Mouse (Mus musculus) CD8-positive naive resting alpha-beta T cell, adult 2 months (primary cell): ENCODE measurements at regions not wholly inside any gene's neighbourhood (a gene's known extent, or its start where the extent isn't known, plus 50 kb on each side); places are given as distances from the start of the nearest gene placed in this dataset.

Experiments used
- DNase-seq, 2 experiments: peaks; one replicate each; pipeline ENCODE4 v3.0.0; 2022; ENCODE audit warnings: low read depth in 2 of 2, low spot score in 2 of 2

DNA sequence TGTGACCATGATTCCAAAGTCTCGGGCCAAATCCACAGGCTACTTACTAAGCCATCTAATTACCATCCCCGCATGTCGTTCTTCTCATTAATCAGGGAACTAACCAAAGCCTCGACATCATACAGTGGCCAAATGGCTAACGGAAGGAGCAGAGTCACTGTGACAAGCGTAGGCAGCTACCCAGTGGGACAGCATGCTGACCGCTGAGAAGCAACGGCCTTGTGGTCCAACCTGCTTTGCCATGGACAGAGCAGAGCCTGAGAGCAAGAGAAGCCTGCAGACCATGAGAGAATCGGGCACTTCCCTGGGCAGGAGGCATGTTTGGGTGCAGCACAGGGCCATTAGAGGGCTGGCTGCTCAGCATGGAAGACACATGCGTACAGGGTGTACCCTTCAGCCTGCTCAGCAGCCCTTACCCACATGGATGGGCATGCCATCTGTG, 268.5 kb upstream of the Atp2b1 start:
- DNase-seq: no peak

DNA sequence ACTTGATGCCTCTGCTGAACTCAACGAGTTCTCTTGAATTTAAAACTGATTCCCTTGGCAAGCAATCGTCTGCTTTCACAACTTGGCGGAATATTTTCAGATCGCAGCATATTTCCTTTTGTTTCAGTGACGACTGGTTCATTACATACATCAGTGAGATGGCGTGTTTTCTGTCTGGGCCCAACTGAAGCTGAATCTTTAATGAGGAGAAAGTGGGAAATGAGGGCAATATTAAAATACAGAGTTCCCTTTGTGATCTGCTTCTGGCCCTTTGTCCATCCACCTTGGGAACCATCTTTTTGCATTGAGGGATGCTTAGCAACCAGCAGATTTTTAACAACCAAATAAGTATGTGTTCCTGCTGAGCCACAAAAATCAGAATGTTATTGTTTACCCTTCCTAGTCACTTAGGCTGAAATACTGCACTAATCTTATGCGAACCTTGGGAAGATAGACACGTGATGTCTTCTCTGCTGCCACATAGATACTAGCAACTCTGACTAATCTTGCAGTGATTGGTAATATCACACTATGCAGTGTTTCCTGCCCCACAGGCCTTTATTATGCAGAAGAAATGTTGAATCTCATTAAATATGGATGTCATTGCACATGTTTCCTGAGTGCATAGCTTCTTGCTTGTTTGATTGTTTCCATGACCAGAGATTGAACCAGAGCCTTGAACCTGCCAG, 267.8 kb upstream of the Atp2b1 start:
- no peak for DNase-seq

DNA sequence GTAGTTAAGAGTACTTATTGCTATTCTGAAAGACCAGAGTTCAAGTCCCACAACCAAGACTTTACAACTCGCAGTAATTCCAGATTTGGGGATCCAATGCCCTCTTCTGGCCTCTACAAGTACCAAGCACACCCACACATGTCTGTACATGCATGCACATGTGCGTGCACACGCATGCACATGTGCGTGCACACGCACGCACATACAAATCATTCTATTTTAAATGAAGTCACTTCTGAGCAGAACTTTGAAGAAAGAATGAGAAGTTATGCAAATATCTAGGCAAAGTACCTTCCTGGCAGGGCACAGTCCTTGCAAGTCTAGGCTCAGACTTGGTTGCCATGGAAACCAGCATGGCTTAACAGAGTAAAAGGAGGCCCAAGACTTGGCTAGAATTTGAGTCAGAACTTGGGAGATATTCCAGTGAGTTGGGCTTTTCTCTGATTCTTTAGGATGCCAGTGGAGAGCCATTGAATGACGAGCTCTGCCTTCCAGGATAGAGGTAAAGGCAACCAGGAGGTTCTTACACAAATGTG, 265.4 kb upstream of the Atp2b1 start:
- DNase-seq: no peak

DNA sequence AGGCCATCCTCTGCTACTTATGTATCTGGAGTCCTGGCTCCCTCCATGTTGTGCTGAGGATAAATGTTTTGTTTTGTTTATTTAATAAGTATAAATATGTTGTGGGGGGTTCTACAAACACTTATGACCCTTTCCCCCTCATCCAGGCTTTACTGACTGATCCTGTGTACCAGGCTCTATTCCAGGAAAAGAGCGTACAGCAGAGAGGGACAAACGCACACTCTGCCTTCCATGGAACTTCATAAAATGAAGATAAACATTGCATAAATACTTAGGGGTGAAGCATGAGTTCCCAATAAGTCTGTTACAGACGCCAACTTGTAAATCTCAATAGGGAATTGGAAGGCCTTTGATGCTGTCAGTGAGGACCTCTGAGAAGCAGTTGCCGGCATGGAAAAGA, 263.7 kb upstream of the Atp2b1 start:
- no peak for DNase-seq

DNA sequence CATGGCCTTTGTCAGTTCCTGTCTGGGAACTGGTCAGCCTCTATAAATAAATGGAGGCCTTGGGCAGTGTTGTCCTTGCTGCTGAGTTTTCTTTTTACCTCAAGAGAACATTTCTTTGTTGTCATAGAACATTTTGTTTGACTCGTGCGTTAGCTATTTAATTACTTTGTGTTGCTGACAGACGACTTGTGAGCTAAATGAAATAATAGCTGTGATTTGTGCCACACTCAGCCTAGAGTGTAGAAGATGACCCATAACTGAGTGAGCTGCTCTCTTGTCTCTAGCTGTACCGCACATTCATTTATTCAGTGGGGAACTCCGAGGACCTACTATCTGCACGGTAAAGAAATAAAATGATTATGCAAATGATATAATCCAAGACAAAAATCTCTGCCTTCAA, 263.1 kb upstream of the Atp2b1 start:
- no peak for DNase-seq

DNA sequence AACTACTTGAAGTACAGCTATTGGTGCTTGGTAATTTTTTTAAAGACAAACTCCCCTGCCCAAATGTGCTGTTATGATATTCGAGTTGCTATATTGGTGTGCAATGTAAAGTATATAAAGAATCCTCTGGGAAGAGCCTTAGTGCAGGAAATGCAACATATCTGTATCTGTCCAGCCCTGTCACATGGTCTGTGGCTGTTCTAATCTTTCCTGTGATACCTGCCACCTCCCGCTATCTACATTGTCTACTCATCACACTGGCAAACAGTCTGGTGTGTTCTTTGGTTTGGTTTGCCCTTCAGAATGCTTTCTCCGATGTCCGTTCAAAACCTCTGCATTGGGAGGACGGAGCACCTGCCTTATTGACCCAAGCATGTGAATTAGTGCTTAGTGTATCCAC, 262.6 kb upstream of the Atp2b1 start:
- DNase-seq: no peak

DNA sequence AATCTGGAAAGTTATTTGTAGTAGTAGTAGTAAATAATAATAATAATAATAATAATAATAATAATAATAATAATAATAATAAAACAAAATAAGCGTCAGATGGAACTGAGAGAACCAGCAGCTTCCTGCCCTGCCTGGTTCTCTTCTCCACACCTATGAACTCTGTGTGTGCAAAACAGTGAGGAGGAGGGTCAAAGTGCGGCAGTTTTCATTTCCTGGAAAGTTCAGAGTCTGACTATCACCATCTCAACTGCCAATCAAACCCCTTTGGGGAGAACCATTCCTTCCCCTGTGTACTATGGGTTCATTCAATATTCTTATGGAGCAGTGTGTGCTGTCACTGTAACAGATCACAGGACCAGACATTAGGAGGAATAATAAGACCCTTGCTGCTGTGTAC, 262.1 kb upstream of the Atp2b1 start:
- DNase-seq: no peak

DNA sequence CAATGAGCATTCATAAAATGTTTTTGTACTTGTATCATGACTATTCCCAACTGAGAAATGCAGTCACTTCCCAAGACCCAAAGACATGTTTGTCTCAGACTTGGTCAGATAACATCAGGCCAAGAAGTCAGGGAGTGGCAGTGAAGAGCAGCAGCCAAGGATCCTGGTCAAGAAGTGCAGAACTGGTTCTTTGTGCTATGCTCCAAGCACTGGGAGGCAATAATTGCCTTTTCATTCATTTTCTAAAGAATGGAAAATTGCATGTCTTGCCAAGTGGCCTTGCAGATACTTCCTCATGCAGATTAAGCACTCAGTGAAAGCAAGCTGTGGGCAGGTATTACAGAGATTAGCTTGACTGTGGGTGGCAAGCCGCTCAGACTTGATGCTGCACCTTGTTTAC, 253.5 kb upstream of the Atp2b1 start:
- no peak for DNase-seq

DNA sequence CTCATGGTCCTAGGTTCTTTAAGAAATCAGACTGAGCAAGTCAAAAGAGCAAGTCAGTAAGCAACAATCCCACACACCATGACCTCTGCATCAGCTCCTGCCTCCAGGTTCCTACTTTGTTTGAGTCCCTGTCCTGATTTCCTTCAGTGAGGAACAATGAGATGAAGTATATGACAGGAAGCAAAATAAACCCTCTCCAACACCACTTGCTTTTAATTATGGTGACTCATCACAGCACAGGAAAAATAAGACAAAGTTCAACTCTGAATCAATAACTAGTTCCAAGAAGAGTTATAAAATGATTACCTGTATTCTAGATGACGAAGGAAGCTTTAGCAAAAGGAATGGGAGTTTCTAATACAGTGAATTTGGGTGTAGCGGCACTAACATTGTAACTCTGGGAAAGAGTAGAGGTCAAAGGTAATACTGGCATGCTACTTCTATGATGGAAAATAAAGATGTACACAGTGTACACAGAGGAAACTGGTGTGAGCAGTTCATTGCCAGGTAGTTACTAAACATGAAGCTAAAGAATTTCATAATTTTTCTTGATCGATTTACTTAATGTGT, 248.2 kb upstream of the Atp2b1 start:
- no peak for DNase-seq

DNA sequence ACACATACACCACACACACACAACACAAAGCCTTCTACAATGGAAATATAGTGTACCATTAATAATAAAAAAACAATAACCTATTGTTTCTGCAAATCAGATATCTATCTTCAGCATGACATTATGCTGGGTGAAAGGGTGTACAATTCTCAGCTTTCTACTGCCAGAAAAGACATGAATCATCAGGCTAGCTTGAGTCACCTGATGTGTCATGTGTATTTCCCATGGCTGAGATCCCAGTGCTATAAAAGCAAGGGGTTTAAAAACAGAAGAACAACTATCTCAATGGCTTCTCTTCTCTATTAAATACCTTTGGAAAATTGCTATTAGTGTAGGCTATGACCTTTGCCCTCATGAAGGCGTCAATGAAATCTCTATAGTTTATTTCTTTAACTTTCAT, 246.5 kb upstream of the Atp2b1 start:
- DNase-seq: no peak

DNA sequence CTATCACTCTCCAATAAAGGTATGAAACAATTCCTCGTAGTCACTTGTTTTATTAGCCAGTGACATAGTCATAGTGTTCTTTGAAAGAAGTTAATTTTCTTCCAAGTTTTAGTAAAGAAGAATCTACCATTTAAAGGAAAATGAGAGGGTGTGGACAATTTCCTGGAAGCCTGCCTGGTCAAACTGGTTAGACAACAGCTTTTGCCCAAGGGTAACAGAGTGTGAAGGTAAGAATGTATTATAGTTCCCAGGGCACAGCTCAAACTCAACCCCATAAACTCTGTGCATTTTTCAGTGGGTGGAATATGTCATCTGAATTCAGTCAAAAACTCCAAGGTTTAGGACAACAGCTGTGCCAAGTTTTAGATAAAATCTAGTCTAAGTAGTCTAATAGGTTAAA, 240.1 kb upstream of the Atp2b1 start:
- no peak for DNase-seq

DNA sequence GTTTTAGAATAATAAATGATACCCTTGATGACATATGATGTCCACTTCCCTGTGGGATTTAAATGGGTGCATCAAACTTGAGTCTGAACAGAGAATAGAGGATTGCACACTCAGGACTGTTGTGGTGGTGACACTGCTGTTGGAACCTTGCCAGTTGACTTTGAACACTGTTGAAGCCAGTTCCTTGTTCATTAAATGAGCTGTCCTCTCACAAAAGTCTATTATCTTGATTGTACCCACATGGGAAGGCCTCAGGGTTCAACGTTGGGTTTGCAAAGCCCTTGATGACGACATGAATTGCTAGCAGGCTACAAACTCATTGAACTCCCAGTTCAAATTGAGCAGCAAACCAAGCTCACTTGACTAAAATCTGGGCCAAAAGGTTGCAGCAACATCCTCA, 237.3 kb upstream of the Atp2b1 start:
- DNase-seq: no peak

DNA sequence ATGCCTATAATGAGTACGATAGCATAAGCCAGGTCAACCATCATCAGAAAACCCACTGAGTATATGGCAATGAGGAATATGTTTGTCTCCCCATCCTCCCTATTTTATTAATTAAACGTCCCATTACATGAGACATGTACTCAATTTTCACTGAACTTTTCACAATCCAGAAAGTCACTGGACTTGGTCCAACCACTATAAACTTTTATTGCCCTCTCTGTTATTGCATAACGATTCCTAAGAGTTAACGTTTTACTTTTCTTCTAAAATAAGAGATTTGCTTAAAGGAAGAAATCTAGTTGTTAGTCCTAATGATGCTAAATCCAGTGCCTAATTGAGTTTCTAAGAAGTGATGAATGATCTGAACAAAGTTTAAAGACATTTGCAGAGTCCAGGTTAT, 236.0 kb upstream of the Atp2b1 start:
- DNase-seq: no peak

DNA sequence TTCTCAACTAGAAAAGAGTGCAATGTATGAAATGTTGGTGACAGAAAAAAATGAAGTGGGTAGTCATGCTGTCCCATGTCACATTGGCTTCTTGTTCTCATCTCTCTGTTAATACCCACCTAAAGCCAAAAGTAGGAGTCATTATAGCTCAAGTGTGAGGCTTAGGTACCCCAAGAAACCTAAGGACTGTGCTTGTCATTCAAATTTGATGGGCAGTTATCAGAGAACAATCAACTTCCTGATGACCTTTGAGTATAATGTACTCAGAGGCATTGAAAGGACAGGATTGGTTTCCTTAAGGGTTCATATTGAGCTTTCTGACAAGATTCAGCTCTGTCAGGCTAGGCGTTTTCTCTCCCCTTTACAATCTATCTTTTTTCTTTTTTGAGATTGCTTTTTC, 231.8 kb upstream of the Atp2b1 start:
- DNase-seq: no peak

DNA sequence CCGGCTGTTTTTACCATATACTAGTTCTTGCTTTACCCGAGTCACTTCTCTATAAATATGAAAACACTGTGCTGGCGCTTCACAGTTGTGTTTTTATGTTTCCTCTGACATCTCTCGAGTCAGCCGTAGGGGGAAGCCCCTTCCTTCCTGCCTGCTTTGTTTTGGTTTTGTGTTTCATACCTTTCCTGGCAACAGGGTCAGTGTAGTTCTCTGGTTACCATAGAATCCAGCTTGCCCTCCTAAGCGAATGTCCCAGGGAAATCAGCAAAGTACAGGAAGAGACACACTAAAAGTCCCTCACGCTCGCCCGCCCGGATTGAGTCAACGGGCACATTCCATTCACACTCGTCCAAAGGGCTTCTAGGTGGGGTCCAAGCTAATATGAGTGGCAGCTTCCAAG, 230.0 kb upstream of the Atp2b1 start:
- DNase-seq: peak; percentile 42 to 56

DNA sequence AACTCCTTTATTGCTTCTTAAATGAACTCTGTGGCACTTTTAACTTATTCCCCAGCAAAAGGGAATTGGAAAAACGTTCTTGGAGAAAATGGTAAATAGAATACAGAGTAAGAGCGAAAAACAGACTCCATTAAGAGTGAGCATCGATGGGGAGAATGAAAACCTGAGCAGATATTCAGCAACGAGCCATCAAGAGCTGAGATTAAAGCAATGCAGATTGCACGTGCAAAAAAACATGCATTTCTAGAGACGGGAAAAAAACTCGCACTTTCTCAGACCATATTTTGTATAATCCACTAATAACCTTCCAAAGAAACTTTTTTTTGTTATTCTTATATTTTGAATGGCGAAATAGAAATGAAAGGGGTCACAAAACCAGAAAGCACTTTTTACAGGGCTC, 229.5 kb upstream of the Atp2b1 start:
- DNase-seq: no peak

DNA sequence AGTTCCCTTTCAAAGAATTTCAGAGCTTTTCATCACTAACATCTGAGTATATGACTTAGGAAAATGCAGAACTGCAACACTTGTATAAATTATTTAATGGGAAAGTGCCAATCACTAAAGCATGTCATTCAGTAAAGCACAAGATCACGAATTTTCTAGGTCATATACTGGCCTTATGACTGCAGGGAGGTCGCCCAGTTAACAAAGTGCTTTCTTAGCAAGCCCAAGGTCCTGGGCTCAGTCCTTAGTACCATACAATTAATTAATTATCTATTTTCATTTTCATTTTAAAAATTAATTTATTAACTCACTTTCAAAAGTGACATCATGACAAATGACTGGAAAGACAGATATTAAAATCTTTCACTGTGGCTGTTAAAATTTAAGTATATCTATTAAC, 228.5 kb upstream of the Atp2b1 start:
- no peak for DNase-seq

DNA sequence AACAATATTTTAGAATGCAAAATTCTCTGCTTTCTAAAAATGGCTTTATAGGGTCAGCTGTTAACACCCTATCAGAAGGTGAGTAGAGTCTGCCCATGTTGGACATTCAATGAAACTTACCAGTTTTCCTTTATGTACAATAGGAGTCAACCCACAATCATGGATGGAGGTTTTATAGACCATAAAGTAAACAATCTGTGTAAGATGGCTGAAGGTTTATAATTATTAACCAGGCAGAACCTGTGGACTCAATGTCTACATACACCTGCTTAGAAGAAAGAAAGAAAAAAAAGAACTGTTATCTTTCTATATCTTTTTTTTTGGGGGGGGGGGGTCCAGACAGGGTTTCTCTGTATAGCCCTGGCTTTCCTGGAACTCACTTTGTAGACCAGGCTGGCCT, 227.8 kb upstream of the Atp2b1 start:
- DNase-seq: no peak

DNA sequence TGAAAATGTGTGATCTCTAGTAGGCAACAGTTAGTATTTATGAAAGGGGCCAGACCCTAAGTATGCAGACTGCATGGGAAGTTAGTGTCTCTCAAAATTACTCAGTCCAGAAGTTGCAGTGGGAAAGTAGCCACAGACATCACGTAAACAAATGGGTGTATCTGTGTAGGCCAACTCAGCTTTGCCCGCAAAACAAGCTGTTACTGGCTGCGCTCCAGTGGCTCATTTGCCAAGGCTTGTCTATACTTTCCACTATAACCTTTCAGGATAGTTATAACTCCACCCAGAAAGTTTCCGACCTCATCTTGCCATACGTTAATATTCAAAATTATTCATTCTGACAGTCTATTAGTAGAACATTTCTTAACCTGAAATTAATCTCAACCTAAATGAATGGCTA, 222.4 kb upstream of the Atp2b1 start:
- no peak for DNase-seq

DNA sequence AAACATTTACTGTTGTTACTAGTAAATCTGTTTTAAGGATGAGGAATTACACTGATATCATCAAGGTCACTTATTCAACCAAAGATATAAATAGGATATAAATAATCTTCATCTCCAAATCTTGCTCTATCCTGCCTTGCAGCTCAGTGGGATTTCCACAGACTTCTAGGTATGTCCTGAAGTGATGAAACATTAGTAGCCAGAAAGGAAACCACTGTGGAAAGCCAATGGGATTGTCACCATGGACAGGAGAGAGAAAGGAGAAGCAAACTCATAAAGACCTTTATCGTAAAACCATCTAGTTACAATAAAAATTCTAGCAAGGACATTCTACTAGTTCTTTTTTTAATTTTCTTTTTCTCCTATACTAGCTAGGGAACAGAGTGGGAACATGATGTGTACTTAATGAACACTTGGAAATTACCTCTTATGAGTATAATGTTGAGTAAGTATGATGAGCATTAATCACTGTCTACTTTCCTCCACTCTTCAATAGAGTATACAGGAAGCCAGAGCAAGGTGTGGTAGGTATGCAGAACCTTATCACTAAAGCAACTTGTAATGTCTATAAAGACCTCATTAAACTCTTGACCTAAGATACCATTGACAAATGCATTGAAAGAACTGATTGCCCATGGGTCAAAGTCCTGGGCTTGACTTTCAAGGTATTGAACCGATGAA, 219.4 kb upstream of the Atp2b1 start:
- DNase-seq: no peak

DNA sequence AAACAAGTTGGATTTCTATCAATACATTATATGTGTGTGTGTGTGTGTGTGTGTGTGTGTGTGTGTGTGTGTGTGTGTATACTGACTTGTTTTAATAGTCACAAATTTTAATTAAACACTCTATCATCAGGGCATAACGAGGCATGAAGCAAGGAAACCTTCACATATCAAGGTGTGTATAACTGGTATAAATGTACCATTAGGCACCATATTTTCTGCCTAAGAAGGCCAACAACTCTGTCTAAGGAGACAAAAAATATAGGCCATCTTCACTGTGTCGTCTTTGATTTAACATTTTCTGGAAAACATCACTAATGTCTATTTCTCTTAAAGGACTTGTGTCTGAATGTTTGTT, 218.9 kb upstream of the Atp2b1 start:
- no peak for DNase-seq

DNA sequence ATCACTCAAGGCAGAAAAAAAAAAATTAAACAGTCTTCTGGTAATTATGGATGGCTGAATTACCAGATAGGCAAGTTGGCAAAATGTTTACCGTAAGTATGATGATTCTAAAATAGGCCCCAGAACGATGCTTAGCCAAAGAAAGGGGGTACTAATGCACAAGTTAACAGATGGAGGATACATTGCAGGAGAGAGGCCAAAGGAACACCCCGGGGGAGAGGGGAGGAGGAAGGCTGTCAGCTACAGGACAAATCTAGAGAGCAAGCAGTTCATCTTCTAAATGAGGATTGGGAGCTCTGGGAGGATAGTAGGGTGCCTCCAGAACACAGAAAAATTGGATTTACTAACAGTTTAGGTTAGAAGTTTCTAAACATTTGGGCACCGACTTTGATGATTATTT, 216.3 kb upstream of the Atp2b1 start:
- DNase-seq: no peak

DNA sequence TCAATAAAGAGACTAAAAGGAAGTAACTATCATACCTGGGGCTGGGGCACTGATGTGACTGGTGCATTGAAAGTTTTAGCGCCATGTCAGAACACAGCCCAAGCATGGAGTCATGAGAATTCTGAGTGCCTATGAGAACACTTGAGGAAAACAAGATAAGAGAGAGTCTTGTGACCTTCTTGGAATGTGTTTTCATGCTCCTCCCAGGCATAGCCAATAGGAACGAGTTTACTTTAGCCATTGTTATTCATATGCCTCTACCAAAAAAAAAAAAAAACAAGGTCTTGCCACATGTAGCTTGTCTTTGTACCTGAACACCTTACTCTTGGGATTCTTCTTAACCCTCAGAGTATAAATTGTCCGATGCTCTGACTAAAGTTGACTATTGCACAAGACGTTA, 214.6 kb upstream of the Atp2b1 start:
- no peak for DNase-seq
